In genomic region chr6:127330015-127330705, GRCm38 (mm10) we compare ENCODE assay signal across 8 mouse cellular contexts.
A peak's percentile ranks its signal among the peaks of the same experiment; 100 is the strongest.
DNase-seq lines count a peak whose midpoint lies in the region; ATAC-seq lines count a peak whose summit lies in the region.

No protein-coding gene starts in this region.

- peak; percentile 99 for DNase-seq in NIH3T3 (ENCODE audit: low read depth)
- DNase-seq in cerebellum, adult 9-11 months, result peak; percentile 86
- peak; percentile 57 to 73 for DNase-seq in frontal cortex, postnatal 10 days (ENCODE audit: low spot score in 2 of 2)
- peak; percentile 65 to 67 for DNase-seq in layer of hippocampus, postnatal 25 days (ENCODE audit: extremely low spot score in 1 of 2, low spot score in 1 of 2)
- DNase-seq in lung, postnatal 14 days, result peak; percentile 83
- peak; percentile 23 for DNase-seq in retina, adult 2 months (ENCODE audit: low read depth, low spot score)
- peak; percentile 92 for DNase-seq in thymus, postnatal 25 days

- peak overlapping the region; percentile 83 for H3K27ac ChIP-seq in hindbrain, embryonic 12.5 days

- H3K9ac ChIP-seq in hindbrain, embryonic 12.5 days, result peak overlapping the region; percentile 73

- WGBS in hindbrain, embryonic 12.5 days, result under 1% methylated on average over 42 of the region's 46 CpGs

- H3K27me3 ChIP-seq in hindbrain, embryonic 12.5 days, result peaks cover 9% of the 10 kb centered on the region; the same call in 1 of the 2 replicates

- H3K4me2 ChIP-seq in hindbrain, embryonic 12.5 days (replicated peaks), result peak overlapping the region; percentile 77

- H3K9me3 ChIP-seq in hindbrain, embryonic 12.5 days (replicated peaks), result no peaks in the 10 kb centered on the region

- no peaks in the 10 kb centered on the region for H3K36me3 ChIP-seq in hindbrain, embryonic 12.5 days

- H3K4me1 ChIP-seq in hindbrain, embryonic 12.5 days, result peaks cover 23% of the 10 kb centered on the region

- ATAC-seq in hindbrain, embryonic 12.5 days (ENCODE audit: low FRiP score), result peak; percentile 92

- H3K4me3 ChIP-seq in hindbrain, embryonic 12.5 days, result peak overlapping the region; percentile 47

Comparison
In these comparisons a context has a peak if more than half of its experiments do, and no peak if none do; other contexts are left out.
1. Peak in every context shown above with its lines: DNase-seq, ATAC-seq, H3K4me3 ChIP-seq and H3K27ac ChIP-seq.
2. DNase-seq: peak in every context shown above with its lines; median percentile 99 in NIH3T3; 92 in thymus, postnatal 25 days; 86 in cerebellum, adult 9-11 months; 83 in lung, postnatal 14 days; 66 in layer of hippocampus, postnatal 25 days; 65 in frontal cortex, postnatal 10 days; 23 in retina, adult 2 months.